Mouse (Mus musculus) lung, embryonic 15.5 days (tissue): Measurements from ENCODE around the gene Poln. TPM values are rescaled to one million over a fixed set of nuclear protein-coding genes. Genes with fewer than 3 reads are reported as not detected.

Experiments
- ATAC-seq: fragments of 200-750 bp; cut with Nextera tagmentation; 2 replicates; pipeline ENCODE4 v1.8.0; 2017; ENCODE audit warnings: moderate number of reproducible peaks, borderline replicate concordance; ENCODE audit not compliant: low FRiP score, low TSS enrichment; ENCODE audit errors: extremely low read depth
- H3K27ac ChIP-seq: fragments of 300-500 bp; sonication (generic); 2 replicates; pipeline ENCODE4 v1.5.1; 2015; ENCODE audit warnings: moderate library complexity, mild to moderate bottlenecking, inconsistent platforms
- H3K27me3 ChIP-seq: fragments of 300-500 bp; sonication (generic); 2 replicates; pipeline ENCODE4 v1.6.1; 2015; ENCODE audit warnings: inconsistent platforms
- H3K36me3 ChIP-seq: fragments of 300-500 bp; sonication (generic); 2 replicates; pipeline ENCODE4 v1.6.1; 2015; ENCODE audit warnings: inconsistent platforms
- H3K4me1 ChIP-seq: fragments of 300-500 bp; sonication (generic); 2 replicates; pipeline ENCODE4 v1.6.1; 2015; ENCODE audit warnings: inconsistent platforms
- H3K4me2 ChIP-seq: fragments of 300-500 bp; sonication (generic); 2 replicates; pipeline ENCODE4 v1.6.1; 2015; ENCODE audit warnings: inconsistent platforms, mild to moderate bottlenecking, moderate library complexity
- H3K4me3 ChIP-seq: fragments of 300-500 bp; sonication (generic); 2 replicates; pipeline ENCODE4 v1.5.1; 2015; ENCODE audit warnings: mild to moderate bottlenecking, inconsistent platforms
- H3K9ac ChIP-seq: fragments of 300-500 bp; sonication (generic); 2 replicates; pipeline ENCODE4 v1.6.1; 2015; ENCODE audit warnings: inconsistent platforms
- H3K9me3 ChIP-seq: fragments of 300-500 bp; sonication (generic); 2 replicates; pipeline ENCODE4 v1.6.1; 2016; ENCODE audit warnings: inconsistent platforms
- WGBS: fragments of 180-500 bp; shearing (Covaris S2); methylation state at CpG from one replicate; pipeline ENCODE4 v1.1.7; 2015; 5-methylcytosine and 5-hydroxymethylcytosine counted together
- polyA plus RNA-seq: library from polyadenylated mRNA; unstranded; fragments of >200 nt; fragmentation: Nextera tagmentation; extraction: Ambion mirVana; gene quantifications from 2 replicates; pipeline ENCODE4 v1.2.1, GENCODE M21; 2015

The Poln gene
- 0.60 and 1.2 TPM in 2 replicates for polyA plus RNA-seq

- peak within 1 kb of the TSS; percentile 78 for H3K4me3 ChIP-seq
- ATAC-seq: peak; percentile 100
- H3K36me3 ChIP-seq: peaks cover 9% of the 10 kb centered on the region; the same call in 1 of the 2 replicates
- peak within 1 kb of the TSS; percentile 90 for H3K27ac ChIP-seq
- H3K4me2 ChIP-seq: peak within 1 kb of the TSS; percentile 59
- H3K4me1 ChIP-seq: peaks cover 27% of the 10 kb centered on the region
- H3K9ac ChIP-seq: peak within 1 kb of the TSS; percentile 85
- no peaks in the 10 kb centered on the region for H3K9me3 ChIP-seq
- WGBS: under 1% methylated on average over 57 of the region's 57 CpGs
- no peaks in the 10 kb centered on the region for H3K27me3 ChIP-seq
Observed at GRCm38 (mm10) chr5:34168950-34169891, at the start of gene Poln, which contains the start of gene Haus3. Poln (minus strand) TSS chr5:34169448. Haus3 (minus strand) TSS chr5:34169527.

GRCm38 (mm10) chr5:34218672-34219071, 49.4 kb upstream of the Poln start:
- Histone ChIP-seq H3K4me2 (no peak overlapping the region), H3K27ac (peak overlapping the region; percentile 35; the same call in 1 of the 2 replicates), H3K9me3 (no peaks in the 10 kb centered on the region), H3K4me3 (no peak overlapping the region), H3K9ac (no peak overlapping the region), H3K36me3 (no peaks in the 10 kb centered on the region), H3K4me1 (peaks cover 16% of the 10 kb centered on the region), H3K27me3 (no peaks in the 10 kb centered on the region)
- WGBS: 51% methylated on average over 5 of the region's 5 CpGs
- no peak for ATAC-seq

GRCm38 (mm10) chr5:34217756-34218155, 48.5 kb upstream of the Poln start:
- 0 out of 2 replicates have a peak overlapping the region, but pooled peaks have one; percentile 10 for H3K4me2 ChIP-seq
- 27% methylated on average over 9 of the region's 9 CpGs for WGBS

GRCm38 (mm10) chr5:34216025-34216424, 46.8 kb upstream of the Poln start:
- Histone ChIP-seq H3K36me3 (no peaks in the 10 kb centered on the region), H3K4me1 (peaks cover 16% of the 10 kb centered on the region), H3K27me3 (no peaks in the 10 kb centered on the region), H3K9me3 (no peaks in the 10 kb centered on the region), H3K27ac (no peak overlapping the region), H3K4me3 (no peak overlapping the region), H3K9ac (no peak overlapping the region), H3K4me2 (no peak overlapping the region)
- 73% methylated on average over 7 of the region's 7 CpGs for WGBS
- ATAC-seq: no peak

More at GRCm38 (mm10) chr5:34217756-34218155, 48.5 kb upstream of the Poln start:
- Histone ChIP-seq H3K9ac (no peak overlapping the region), H3K9me3 (no peaks in the 10 kb centered on the region), H3K4me3 (no peak overlapping the region), H3K27ac (no peak overlapping the region), H3K4me1 (peaks cover 16% of the 10 kb centered on the region), H3K27me3 (no peaks in the 10 kb centered on the region), H3K36me3 (no peaks in the 10 kb centered on the region)
- no peak for ATAC-seq

GRCm38 (mm10) chr5:34213659-34214058, 44.4 kb upstream of the Poln start:
- Histone ChIP-seq H3K36me3 (no peaks in the 10 kb centered on the region), H3K4me2 (no peak overlapping the region), H3K4me3 (no peak overlapping the region), H3K27ac (no peak overlapping the region), H3K4me1 (peaks cover 11% of the 10 kb centered on the region), H3K27me3 (no peaks in the 10 kb centered on the region), H3K9ac (no peak overlapping the region), H3K9me3 (no peaks in the 10 kb centered on the region)
- WGBS: 42% methylated on average over 8 of the region's 8 CpGs
- ATAC-seq: no peak

GRCm38 (mm10) chr5:34210279-34210678, 41.0 kb upstream of the Poln start:
- H3K4me3 ChIP-seq: no peak overlapping the region
- H3K9ac ChIP-seq: no peak overlapping the region
- no peaks in the 10 kb centered on the region for H3K4me1 ChIP-seq
- H3K9me3 ChIP-seq: no peaks in the 10 kb centered on the region
- no peaks in the 10 kb centered on the region for H3K36me3 ChIP-seq
- peak; percentile 55; the same call in 1 of the 2 replicates for ATAC-seq
- 0% methylated on average over 1 of the region's 1 CpGs for WGBS
- H3K27ac ChIP-seq: no peak overlapping the region
- no peak overlapping the region for H3K4me2 ChIP-seq
- no peaks in the 10 kb centered on the region for H3K27me3 ChIP-seq

- no peak for ATAC-seq
- H3K4me3 ChIP-seq: no peak overlapping the region
- no peaks in the 10 kb centered on the region for H3K27me3 ChIP-seq
- no peak overlapping the region for H3K27ac ChIP-seq
- H3K9me3 ChIP-seq: no peaks in the 10 kb centered on the region
- H3K4me2 ChIP-seq: no peak overlapping the region
- H3K4me1 ChIP-seq: no peaks in the 10 kb centered on the region
- H3K36me3 ChIP-seq: no peaks in the 10 kb centered on the region
- 28% methylated on average over 3 of the region's 3 CpGs for WGBS
- H3K9ac ChIP-seq: no peak overlapping the region
Observed at GRCm38 (mm10) chr5:34207503-34207902, 38.3 kb upstream of the Poln start.

GRCm38 (mm10) chr5:34205788-34206187, 36.5 kb upstream of the Poln start:
- no peaks in the 10 kb centered on the region for H3K36me3 ChIP-seq
- no peak overlapping the region for H3K4me2 ChIP-seq
- no peaks in the 10 kb centered on the region for H3K27me3 ChIP-seq
- H3K4me3 ChIP-seq: no peak overlapping the region
- no peak overlapping the region for H3K27ac ChIP-seq
- ATAC-seq: no peak
- peaks cover 9% of the 10 kb centered on the region; the same call in 1 of the 2 replicates for H3K4me1 ChIP-seq
- WGBS: 71% methylated on average over 2 of the region's 2 CpGs
- H3K9me3 ChIP-seq: no peaks in the 10 kb centered on the region
- H3K9ac ChIP-seq: no peak overlapping the region

- ATAC-seq: no peak
- no peak overlapping the region for H3K9ac ChIP-seq
- H3K27me3 ChIP-seq: no peaks in the 10 kb centered on the region
- H3K9me3 ChIP-seq: no peaks in the 10 kb centered on the region
- H3K27ac ChIP-seq: no peak overlapping the region
- 64% methylated on average over 2 of the region's 2 CpGs for WGBS
- H3K4me1 ChIP-seq: peaks cover 9% of the 10 kb centered on the region; the same call in 1 of the 2 replicates
- no peak overlapping the region for H3K4me3 ChIP-seq
- H3K4me2 ChIP-seq: no peak overlapping the region
- H3K36me3 ChIP-seq: no peaks in the 10 kb centered on the region
Observed at GRCm38 (mm10) chr5:34204911-34205310, 35.7 kb upstream of the Poln start.

GRCm38 (mm10) chr5:34202006-34202405, 32.8 kb upstream of the Poln start:
- ATAC-seq: 0 out of 2 replicates have a peak, but pooled peaks have one; percentile 11

GRCm38 (mm10) chr5:34201396-34201795, 32.1 kb upstream of the Poln start:
- no peak overlapping the region for H3K4me3 ChIP-seq
- no peak overlapping the region for H3K4me2 ChIP-seq
- no peaks in the 10 kb centered on the region for H3K9me3 ChIP-seq
- ATAC-seq: no peak
- H3K27ac ChIP-seq: peak overlapping the region; percentile 36; the same call in 1 of the 2 replicates
- H3K9ac ChIP-seq: no peak overlapping the region
- peaks cover 9% of the 10 kb centered on the region; the same call in 1 of the 2 replicates for H3K4me1 ChIP-seq
- H3K36me3 ChIP-seq: no peaks in the 10 kb centered on the region
- WGBS: 54% methylated on average over 2 of the region's 2 CpGs
- no peaks in the 10 kb centered on the region for H3K27me3 ChIP-seq

More at GRCm38 (mm10) chr5:34202006-34202405, 32.8 kb upstream of the Poln start:
- Histone ChIP-seq H3K27ac (no peak overlapping the region), H3K4me3 (no peak overlapping the region), H3K9ac (no peak overlapping the region), H3K4me1 (peaks cover 9% of the 10 kb centered on the region; the same call in 1 of the 2 replicates), H3K27me3 (no peaks in the 10 kb centered on the region), H3K9me3 (no peaks in the 10 kb centered on the region), H3K36me3 (no peaks in the 10 kb centered on the region), H3K4me2 (no peak overlapping the region)
- 52% methylated on average over 4 of the region's 4 CpGs for WGBS

- H3K9me3 ChIP-seq: no peaks in the 10 kb centered on the region
- peaks cover 9% of the 10 kb centered on the region; the same call in 1 of the 2 replicates for H3K4me1 ChIP-seq
- H3K27ac ChIP-seq: no peak overlapping the region
- no peak overlapping the region for H3K4me3 ChIP-seq
- no peaks in the 10 kb centered on the region for H3K36me3 ChIP-seq
- no peaks in the 10 kb centered on the region for H3K27me3 ChIP-seq
- no peak overlapping the region for H3K4me2 ChIP-seq
- H3K9ac ChIP-seq: no peak overlapping the region
- no peak for ATAC-seq
- WGBS: 74% methylated on average over 6 of the region's 6 CpGs
Observed at GRCm38 (mm10) chr5:34198615-34199014, 29.4 kb upstream of the Poln start.
